Mouse (Mus musculus) adrenal gland, adult 2 months (tissue): Measurements from ENCODE around the gene Cbr2. TPM values are rescaled to one million over a fixed set of nuclear protein-coding genes. Genes with fewer than 3 reads are reported as not detected.

Experiments
- DNase-seq: peaks from one replicate; pipeline ENCODE4 v3.0.0; 2021
- polyA plus RNA-seq: library from polyadenylated mRNA; depleted of rRNA; stranded (reverse); fragments of >200 nt; gene quantifications from 2 replicates; pipeline ENCODE4 v1.2.3, GENCODE M21; 2012
- total RNA-seq, 2 experiments: library from RNA; stranded (reverse); gene quantifications; 2 replicates each; pipeline ENCODE4 v1.2.3; 2021

Gene Cbr2
- total and polyA plus RNA-seq, 3 experiments, result 8.3 to 52.6 (median 10.6) TPM

DNA sequence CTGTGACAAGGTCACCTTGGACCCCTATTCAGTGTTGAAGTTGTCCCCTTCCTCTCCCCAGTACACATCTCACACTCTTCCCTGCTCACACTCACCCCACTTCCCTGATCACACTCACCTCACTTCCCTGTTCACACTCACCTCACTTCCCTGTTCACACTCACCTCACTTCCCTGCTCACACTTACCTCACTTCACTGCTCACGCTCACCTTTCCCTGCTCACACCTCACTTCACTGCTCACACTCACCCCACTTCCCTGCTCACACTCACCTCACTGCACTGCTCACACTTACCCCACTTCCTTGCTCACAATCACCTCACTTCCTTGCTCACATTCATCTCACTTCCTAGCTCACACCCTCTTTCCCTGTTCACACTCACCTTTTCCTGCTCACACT, 519 bp downstream of the Cbr2 start:
- no peak for DNase-seq

DNA sequence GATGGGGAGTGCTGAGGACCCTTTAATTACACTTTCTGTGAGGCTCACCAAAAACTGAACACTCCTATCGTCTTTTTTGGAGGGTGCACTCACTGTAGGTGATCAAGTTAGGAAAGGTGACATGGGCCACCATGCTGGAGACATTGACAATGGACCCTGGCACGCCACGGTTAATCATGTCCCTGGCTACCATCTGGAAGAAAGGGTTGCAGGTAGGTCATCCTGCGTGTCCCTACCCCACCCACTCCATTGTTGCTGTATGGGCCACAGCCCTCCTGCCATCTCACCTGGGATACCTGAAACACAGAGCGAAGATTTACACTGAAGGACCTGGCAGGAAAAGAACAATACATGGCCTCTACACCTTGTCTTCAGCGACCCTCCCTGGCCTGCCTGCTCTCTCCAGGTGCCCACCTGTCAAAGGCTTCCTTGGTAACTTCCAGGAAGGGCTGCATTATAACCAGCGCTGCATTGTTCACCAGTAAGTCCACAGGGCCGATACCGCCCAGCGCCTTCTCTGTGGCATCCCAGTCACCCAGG, 1.5 kb downstream of the Cbr2 start:
- DNase-seq, result no peak

DNA sequence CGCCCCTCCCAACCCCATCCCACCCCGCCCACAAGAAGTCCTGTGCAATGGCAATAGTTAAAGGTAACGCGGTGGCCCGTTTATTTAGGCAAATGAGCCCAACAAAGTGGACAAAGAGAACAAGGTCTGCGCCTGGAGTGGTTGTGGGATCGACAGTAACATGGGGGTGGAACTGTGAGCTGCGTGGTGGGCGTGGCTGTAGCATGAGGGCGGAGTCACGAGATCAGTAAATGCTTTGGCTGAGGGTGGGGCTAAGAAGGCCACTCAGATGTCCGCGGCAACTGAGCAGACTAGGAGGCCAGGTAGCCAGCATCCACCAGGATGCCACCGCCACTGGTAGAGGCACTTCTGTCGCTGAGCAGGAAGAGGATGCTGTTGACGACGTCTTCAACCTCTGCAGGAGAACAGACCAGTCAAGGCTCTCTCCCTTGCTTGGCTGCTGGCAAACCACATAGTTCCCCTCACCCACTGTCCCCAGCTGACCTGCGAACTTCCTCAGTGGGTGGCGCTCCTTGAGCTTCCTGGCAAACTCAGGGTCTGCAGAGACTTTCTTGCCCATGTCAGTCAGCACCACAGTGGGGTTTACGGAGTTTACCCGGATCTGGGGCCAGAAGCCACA, 2.4 kb downstream of the Cbr2 start:
- peak; percentile 66 for DNase-seq

DNA sequence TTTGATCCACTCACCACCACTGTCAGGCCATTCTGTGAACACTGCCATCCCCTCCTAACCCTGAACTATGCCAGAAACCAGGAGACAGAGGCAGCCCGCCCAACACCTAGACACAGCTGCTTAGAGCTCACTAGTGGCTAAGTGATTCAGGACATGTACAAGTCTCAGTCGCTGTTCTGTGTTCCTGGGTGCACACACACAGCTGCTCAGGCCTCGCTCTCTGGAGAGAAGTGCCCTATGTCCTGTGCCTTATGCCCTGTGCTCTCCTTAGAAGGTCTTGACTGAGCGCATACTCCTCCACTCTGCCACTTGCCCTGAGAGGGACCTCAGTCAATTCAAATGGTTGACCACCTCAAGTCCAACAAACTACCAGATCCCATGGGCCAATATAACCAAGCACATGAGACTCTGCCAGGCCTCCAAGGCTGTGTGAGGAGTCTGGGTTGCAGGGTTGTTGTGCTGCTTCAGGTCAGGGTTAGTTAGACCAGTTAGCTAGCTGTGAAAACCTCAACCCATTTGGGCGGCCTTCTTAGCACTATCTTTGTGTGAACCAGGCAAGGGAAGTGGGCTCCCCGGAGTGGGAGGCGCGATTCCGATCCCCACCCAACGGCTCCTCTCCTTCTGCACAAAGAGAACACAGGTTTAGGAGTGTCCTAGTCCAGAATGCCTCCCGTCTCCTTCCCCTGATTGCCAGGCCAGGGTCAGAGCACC, 3.2 kb downstream of the Cbr2 start:
- DNase-seq, result no peak

DNA sequence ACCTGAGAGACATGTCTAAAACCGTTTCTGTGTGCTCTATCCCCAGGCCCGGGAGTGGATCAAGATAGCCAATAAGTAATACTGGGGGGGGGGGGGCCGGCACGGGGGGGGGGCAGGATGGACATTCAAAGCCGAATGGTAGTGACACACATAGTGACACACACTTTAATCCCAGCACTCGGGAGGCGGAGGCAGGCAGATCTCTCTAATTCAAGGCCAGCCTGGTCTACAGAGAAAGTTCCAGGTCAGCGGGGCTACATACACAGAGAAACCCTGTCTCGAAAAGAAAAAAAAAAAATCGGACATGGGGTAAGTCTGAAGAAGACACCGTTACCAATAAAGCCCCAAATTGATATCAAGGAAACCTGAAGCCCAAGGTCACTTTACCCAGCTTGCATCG, 4.3 kb downstream of the Cbr2 start:
- no peak for DNase-seq

DNA sequence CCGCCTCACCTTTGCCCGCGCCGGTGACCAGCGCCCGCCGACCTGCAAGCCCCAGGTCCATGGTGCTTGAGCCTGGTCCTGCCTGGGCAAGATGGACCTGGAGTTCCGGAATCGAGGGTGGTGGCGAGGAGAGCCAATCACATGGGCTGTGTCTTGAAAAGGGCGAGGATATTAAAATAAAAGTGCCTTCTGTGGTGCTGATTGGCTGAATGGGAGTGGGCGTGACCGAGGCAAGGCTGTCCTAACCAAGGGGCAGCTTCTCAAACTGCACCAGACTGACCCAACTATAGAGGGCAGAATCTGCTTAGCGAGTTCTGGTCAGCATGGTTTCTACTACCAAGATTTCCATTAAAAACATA, 4.8 kb downstream of the Cbr2 start, which contains the start of gene Dcxr:
Gene Dcxr, minus strand, starts transcription at position 113 of the 359 bp plus-strand sequence.
- DNase-seq, result peak; percentile 95

DNA sequence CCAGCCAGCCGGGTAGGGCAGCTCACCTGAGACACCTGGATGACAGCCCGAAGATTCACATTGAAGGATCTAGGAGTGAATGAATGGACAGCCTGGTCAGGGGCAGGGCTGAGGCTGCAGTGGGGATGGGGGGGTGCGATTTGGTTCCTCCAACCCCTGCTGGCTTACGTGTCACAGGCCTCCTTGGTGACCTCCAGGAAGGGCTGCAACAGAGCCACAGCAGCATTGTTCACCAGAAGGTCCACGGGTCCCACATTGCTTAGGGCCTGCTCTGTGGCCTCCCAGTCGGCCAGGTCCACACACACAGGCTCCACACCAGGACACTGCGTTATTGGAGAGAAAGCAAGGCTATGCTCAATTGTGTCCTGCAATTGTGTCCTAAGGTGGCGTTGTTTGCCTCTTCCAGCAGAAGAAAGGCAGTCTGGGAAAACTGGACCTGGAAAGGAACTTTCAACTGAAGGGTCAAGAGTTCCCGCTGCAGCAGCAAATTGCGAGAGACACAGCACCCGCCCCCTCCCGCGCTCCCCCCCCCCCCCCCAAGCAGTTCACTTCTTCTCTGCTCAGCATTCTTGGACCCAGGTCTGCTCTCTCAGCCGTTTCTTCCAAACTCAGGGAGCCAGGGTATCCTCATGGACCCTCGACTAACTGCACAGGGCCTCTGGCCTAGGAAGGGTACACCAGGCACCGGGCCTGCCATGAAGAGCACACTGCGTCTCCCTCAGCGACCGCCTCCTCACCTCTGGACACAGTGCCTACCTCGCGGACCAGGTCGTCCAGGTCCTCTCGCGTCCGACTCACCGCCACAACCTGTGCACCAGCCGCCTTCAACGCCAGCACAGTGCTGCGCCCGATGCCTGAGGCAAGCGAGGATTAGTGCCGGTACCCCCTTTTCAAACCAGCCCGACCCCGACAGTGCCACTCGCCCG, 5.4 kb downstream of the Cbr2 start:
- no peak for DNase-seq

DNA sequence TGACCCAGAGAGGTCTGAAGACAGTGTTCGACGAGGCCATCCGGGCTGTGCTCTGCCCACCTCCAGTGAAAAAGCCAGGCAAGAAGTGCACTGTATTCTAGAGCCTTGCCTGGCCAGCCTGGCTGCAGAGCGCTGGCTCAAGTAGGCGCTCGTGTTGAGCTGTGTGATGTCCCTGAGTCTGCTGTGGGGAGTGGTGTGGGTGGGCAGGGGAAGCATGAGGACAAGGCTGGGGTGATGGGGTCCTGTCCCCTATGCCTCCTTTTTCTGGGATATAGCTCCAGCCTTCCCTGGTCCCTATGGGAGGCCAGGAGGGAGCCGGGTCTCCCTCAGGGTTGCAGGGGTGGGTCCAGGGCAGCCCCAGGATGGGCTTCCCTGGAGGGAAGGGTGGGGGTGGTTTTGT, 8.4 kb downstream of the Cbr2 start:
- no peak for DNase-seq

DNA sequence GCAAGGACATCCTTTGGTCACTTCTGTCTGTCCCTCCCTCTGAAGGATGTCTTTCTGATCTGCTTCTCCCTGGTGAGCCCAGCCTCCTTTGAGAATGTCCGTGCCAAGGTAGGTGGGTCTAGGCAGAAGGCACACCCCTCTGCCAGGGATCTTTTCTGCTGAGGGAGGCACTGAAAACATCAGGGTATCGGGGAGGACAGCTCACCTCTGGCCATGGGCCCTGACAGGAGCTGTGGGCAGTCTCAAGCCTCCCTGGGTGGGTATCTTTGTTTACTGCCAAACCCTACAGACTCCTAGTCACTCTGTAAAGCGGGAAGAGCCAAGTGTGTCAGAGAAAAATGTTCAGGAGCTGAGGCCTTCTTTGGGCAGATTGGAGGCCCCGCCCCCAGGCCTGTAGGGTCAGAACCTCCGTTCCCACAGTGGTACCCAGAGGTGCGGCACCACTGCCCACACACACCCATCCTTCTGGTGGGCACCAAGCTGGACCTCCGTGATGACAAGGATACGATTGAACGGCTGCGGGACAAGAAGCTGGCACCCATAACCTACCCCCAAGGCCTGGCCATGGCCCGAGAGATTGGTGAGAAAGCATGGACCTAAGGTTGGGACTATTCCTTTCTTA, 9.0 kb downstream of the Cbr2 start:
- no peak for DNase-seq

DNA sequence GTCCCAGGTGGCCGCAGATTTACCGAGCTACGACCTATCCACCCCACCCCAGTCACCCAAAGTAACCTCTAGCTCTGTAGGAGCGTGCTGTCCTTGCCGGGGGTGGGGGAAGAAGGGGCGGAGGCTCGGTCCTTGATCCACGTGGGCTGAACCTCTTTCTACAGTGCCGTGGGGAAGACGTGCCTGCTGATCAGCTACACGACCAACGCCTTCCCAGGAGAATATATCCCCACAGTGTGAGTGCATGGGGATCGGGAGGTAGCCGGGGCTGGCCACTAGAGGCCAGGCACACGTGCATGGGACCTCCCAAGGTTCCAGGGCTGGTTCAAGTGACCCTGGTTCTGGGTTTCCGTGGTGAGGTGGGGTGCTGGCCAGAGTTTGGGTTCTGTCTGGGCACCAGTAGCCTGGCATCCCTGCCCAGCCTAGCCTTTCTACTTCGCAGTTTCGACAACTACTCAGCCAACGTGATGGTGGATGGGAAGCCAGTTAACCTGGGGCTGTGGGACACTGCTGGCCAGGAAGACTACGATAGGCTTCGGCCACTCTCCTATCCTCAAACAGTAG, 9.8 kb downstream of the Cbr2 start:
- no peak for DNase-seq

DNA sequence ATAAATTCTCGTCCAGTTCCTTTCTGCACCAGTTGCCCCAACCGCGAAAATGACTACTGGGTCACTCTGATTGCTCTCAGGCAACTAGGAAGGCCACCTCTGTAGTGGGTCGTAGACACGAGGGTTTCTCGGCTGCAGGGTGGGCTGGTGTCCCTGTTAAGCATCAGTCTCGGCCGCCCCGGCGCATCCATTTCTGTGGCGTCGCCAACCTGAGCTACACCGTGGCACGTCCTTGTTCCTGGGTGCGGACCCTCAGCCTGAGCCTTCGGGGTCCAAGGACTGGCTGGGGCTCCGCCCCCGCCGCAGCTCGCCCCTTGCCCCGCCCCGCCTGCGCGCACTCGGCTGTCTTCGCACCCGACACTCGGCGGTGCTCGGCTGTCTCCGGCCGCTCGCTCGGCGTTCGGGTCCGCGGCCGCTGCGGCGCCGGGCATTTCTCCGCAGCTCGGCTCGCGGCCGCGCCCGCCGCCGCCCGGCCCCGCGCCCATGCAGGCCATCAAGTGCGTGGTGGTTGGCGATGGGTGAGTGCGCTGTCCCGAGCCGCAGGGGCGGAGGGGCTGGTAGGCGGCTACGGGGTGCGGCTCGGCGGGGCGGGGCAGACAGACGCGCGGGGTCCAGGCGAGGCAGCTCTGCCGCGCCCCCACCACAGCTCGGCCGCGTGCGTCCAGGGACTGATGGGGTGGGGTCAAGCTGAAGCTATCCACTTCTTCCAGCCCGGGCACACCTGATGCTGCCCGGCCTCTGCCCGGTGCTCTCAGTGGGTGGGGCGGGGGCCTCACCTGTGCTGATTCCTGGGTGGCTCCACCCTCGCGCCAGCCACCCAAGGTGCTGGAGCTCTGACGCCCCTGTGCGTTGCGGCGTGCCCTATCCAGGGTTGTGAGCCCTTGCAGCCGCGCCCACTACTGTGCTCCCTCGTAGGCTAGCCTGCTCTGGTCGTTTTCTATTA, 10.5 kb downstream of the Cbr2 start, which contains the start of gene Rac3:
Gene Rac3, plus strand, starts transcription at position 347 of the 943 bp plus-strand sequence.
- DNase-seq, result peak; percentile 82

DNA sequence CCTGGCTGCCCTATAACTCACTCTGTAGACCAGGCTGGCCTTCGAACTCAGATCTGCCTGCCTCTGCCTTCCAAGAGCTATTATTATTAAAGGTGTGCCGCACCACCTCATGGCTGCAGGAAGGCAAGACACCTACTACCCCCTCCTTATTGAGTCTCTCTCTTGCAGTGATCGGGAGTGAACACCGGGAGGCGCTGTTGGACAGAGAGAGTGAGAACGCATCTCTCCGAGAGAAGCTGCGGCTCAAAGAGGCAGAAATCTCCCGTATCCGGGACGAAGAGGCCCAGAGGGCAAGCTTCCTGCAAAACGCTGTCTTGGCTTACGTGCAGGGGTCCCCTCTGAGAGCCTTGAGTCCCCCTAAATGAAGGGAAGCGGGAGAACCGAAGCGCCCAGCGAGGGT, 11.5 kb downstream of the Cbr2 start:
- DNase-seq, result peak; percentile 90

DNA sequence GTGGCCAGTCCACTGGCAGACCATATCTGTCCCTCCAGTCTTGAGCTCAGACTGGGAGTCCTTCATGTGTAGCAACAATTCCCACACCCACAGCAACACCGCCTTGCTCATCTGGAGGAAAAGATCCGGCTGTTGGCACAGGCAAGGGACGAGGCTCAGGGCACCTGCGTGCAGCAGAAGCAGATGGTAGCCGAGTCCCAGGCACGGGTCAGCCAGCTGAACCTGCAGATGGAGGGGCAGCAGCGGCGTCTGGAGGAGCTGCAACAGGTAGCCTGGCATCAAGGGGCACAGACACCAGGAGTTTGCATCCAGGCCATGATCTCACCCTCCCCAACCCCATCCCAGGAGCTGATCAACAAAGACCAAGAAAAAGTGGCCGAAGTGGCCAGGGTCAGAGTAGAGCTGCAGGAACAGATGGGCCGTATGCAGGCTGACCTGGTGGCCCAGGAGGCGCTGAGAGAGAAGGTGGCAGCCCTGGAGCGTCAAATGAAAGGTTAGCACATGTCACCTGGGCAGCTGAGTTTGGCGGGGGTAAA, 12.0 kb downstream of the Cbr2 start:
- no peak for DNase-seq

DNA sequence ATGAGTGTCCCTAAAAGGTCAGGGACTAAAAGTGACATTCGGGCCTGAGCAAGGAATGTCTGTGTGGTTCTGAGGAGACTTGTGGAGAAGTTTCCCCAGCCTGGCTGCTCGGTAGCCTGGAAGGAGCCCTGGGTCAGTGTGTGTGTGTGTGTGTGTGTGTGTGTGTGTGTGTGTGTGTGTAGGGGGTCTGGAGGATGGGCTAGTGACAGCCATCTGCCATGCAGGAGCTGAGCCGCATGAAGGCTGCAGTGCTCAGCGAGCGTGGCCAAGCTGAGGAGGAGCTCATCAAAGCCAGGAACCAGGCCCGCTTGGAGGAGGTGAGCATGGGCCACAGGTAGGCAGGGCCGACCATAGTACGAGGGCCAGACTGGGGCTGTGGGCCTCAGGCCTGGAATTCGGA, 12.7 kb downstream of the Cbr2 start:
- DNase-seq, result no peak

DNA sequence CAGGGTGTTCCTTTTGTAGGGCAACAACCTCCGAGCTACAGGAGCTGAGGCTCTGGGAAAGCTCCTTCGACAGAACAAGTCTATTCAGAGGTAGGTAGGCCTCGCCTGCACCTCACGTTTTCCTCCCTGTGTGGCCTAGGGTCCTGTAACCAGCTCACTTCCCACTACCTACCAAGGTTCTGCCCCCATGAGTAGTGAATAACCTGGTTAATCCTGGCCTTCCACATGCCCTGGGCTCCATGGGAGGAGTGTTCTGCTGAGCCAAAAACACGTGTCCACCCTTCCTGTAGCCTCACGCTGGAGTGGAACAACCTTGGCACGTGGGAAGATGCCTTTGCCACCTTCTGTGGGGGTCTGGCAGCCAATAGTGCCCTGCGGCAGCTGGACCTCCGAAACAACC, 16.8 kb downstream of the Cbr2 start:
- no peak for DNase-seq

DNA sequence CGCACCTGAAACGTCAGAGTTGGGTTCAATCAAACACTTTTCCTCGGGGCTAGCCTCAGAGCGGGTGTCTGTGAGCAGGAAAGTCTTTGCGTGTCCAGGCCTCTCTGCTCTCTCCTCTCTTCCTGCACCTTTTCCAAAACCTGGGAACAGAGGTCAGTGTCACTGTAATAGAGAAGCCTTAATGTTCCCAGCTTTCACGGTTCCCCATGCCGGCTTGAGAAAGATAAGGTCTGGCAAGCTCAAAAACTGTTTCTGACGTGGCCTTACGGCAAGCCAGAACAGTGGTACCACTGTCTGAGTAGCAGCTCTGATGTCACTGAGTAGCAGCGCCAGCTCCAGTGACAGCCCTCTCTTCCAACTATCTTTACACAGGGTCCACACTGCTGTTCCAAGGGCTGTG, 17.4 kb downstream of the Cbr2 start:
- DNase-seq, result no peak

DNA sequence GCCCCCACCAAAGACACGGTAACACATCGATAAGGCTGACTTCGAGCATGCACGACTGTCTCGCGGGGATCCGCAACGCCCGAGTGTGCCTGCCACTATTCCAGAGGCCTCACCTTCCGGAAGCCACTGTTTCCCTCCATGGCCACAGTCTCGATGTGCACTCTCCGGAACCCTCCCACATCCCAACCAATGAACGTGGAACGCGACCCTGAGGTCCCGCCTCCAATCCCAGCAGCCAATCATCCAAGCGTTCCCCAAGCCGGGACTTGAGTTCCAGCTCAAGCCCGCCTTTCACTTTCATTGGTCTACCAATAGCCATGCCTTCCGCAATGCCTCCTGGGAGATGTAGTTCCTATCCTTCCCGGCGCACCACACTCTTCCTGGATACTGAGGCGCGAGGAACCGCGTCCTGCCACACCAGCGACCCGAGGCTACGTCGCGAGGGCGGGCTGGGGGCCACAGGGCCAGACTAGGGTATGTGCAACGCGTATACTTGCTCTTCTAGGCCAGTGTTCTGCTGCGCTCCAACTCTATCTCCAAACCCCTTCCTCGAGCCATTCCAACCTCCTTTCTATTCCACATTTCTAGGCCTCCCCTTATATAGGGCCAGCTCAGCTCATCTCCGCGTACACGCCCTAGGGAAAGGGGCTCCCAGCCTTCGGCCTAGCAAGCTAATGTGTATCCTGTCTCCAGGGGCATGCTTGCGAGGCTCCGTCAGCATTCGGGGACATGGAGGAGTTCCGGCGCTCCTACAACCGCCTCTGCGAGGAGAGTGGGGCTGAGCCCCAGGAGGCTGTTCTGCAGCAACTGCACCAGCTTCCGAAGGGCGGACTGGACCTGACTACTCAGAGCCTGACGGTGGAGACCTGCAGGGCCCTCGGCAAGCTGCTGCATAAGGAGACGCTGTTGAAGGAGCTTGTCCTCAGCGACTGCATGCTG, 18.1 kb downstream of the Cbr2 start, which contains the start of the genes Cenpx and Lrrc45:
Gene Cenpx, minus strand, starts transcription at position 159 of the 939 bp plus-strand sequence.
Gene Lrrc45, plus strand, starts transcription at position 346 of the 939 bp plus-strand sequence.
- DNase-seq, result peak; percentile 98

DNA sequence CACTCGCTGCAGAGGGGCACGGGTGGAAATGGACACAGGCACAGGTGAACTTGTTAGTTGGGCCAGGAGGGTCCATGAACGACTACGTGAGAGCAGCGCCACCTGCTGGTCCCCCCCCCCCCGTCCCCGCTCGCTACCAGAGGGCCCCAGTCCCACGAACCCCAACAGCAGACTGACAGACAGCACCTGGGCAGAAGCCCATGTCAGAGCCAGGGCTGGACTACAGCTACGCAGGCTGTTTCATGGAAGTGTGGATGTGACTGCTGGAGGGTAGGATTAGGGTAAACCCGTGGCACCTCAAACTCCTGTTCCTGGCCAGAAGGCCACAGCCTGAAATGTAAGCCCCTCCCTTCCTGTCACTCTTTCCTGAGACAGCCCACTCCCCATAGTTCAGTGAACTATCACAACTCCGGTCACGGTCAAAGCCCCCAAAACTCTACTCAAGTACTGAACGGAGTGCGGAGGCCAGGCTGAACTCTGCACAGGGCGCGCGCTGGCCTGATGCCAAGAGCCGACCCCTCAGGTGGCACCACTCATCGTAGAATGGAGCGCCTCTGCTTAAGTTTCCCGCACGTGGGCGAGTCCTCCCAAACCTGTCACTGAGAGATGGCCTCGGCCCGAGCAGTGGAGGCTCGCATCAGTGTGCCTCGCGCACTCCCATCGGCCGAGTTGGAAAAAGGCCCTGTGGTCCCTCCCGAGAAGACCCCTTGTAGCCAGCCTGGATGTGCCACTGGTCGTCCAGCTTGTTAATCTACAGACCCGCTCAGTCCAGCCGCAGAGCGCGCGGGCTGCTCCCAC, 18.9 kb downstream of the Cbr2 start:
- peak; percentile 70 for DNase-seq
